Mouse (Mus musculus): ENCODE results near the gene Pgbd1.

- TF ChIP-seq POLR2A (IDR thresholded peaks at IDR 0.05; ENCODE audit: low read depth, low read length) (no peak), TBP (conservative IDR thresholded peaks at IDR 0.05; ENCODE audit: low read depth, low read length) (no peak), ZNF384 (IDR thresholded peaks at IDR 0.05; ENCODE audit: low read depth, low read length) (no peak; the same call in 1 of the 2 replicates), ZMIZ1 (IDR thresholded peaks at IDR 0.05; ENCODE audit: low read depth, low read length) (no peak)
Observed at GRCm38 (mm10) chr13:21446796-21447195, 5.9 kb upstream of the Pgbd1 start.

All from CH12.LX (cell line).